Mouse (Mus musculus) cerebellum, adult 2 months (tissue): ENCODE measurements around the gene Ccdc78.

Experiments
- CTCF ChIP-seq: fragments of 200-500 bp; IDR thresholded peaks from 2 replicates; pipeline ENCODE4 v1.5.1; 2011; ENCODE audit warnings: low read depth, mild to moderate bottlenecking, control low read depth, low read length, moderate library complexity, borderline replicate concordance; ENCODE audit not compliant: insufficient read depth
- POLR2A ChIP-seq: fragments of 200-500 bp; IDR thresholded peaks from 2 replicates; pipeline ENCODE4 v1.6.1; 2011; ENCODE audit warnings: low read length, control low read depth, borderline replicate concordance; ENCODE audit not compliant: insufficient read depth

- TF ChIP-seq CTCF (no peak), POLR2A (no peak)
Observed at GRCm38 (mm10) chr17:25751446-25751845, 34.9 kb upstream of the Ccdc78 start.
